Mouse (Mus musculus) thymus, adult 18-20 months (tissue): ENCODE measurements at regions not wholly inside any gene's neighbourhood (a gene's known extent, or its start where the extent isn't known, plus 50 kb on each side); places are given as distances from the start of the nearest gene placed in this dataset.
A peak's percentile ranks its signal among the peaks of the same experiment; 100 is the strongest.
"Not testable (repeated sequence)": the region's sequence is repeated elsewhere in the genome, so short reads cannot be mapped to it uniquely, and the experiment has no call there.

Source experiments
- DNase-seq, 2 experiments: peaks; one replicate each; pipeline ENCODE4 v3.0.0; 2022; ENCODE audit warnings: mixed read lengths in 2 of 2

DNA sequence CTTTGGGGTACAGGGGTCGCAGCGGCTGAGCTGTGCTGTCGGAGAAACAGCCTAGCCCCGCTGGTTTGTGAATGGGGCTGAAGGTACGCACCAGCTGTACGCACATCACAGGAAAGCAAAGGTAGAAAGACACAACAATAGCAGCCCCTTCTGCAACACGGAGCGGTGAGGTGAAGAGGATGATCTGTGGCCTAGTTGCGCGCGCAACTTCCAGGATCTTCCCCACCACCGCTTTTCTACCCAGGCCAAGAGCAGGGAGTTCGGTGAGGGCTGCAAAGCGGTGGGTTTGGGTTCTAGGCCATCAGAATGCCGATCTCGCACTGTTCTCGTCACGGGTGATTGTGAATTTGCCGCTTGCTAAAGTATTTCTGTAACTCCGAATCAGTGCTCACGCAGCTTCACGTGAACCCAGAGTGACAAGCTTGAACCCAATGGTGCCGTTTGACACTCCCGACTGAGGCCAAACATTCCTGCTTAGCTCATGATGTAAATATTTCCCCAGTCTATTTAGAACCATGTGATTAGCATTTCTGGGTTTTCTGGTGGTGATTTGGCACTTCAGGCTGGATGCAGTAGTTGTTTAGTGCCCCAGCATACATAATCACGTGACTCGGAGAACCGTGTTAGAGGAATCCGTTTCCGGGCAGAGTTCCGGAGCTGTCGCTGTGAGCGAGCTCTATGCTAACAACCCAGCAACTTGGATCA lies 54.7 kb downstream of the Cryaa start:
- no peak for DNase-seq

DNA sequence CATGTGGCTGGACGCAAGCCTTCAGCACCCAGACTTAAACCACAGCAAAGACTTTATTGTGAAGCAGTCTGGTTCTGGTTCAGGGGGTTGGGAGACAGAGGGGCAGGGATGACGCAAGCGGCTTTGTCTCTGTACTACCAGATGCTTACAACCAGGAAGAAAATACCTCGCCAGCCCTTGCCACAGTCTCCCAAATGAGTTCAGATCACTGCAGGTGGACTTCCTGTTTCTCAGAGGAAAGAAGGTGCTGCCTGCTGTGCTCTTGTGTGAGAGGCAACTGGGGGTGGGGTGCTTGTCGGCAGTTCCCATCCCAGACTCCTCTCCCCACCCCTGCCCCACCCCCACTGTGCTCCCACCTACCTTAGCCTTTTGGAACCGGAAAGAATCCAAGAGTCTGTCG lies 56.9 kb downstream of the Cryaa start:
- DNase-seq = peak in 1 of 2 experiments; percentile 49

DNA sequence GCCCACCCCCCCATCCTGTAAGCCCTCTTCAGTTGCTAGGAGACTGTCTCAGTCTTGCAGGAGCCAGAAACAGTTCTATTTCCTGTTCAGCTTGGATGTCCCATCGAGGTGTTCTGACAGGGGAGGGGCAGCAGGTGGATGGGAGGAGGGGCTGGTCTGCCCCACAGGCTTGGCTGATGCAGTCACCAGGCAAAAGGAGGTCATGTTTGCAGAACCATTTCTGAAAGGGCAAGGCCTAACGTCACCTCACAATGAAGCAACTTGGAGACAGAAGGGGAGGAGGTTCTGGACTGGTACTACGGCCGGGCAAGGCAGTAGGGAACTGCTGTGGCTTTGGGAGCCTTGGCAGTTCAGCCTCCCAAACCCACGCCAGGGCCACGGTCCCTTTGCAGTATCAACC lies 59.1 kb downstream of the Cryaa start:
- peak in 1 of 2 experiments; percentile 40 for DNase-seq

DNA sequence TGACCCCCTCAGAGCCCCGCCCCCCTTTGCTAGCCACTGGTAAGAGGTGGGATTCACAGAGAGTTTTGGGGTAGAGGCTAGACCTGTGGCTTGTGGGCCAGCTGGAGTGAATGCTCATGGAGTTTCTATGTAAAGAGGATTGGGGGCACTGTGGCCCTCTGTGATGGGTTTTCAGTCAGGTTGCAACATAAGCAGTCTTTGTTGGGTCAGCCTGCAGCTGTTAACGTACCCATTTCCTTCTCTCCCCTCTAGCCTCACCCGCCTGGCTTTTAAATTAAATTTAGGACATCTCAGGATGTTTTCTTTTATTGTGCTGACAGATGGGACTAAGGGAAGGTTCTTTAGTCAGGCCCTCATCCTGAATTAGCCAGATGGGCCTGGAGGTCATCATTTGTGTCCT lies 60.6 kb downstream of the Cryaa start:
- DNase-seq = no peak

DNA sequence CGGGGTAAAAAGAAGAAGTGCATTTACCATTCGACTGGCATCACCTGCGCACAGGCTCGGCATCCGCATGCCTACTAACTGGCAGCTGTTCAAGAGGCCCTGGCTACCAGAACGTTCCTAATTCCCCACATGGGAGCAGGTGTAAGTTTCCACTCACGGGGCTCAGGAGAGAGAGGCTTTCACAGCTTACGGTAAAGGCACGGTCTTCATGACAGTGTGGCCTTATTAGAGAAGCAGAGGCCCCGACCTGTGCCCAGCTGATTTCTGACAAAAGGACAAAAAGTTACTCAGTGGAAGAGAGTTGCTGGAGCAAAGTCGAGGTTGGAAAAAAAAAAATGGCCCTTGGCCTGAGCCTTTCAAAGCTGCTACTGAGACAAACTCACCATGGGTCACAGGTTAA lies 62.0 kb downstream of the Cryaa start:
- DNase-seq = no peak

DNA sequence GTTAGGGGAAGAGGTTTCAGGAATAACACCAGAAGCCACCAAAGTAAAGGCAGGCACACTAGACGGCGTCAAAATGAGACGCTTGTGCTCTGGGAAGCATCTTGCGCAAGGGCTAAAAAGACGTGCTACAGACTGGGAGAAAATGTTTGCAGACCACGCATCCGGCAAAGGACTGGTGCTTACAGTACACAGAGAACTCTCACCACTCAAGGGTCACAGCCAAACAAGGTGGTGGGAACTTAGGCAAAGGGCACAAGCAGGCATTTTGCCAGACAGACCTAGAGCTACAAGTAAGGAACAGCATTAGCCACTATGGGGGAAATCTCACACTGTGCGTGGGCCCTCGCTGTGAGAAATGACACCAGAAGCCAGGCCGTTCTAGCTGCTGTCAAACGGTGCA lies 62.5 kb downstream of the Cryaa start:
- DNase-seq = no peak

DNA sequence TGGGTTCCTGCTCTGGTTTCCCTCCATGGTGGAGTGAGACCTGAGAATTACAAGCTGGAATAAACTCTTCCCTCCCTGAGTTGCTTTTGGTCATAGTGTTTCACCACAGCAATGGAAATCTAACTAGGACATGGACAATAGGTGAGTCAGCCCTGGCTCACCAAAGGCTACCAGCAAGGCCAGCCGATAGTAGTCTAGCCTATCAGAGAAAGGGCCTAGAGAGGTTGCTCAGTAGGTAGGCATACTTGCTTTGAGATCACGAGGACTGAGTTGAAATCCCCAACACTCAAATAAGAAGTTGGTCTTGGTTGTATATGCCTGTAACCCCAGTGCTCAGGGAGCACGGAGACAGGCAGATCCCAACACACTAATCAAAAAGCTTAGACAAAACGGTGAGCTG lies 66.0 kb downstream of the Cryaa start:
- DNase-seq = no peak

DNA sequence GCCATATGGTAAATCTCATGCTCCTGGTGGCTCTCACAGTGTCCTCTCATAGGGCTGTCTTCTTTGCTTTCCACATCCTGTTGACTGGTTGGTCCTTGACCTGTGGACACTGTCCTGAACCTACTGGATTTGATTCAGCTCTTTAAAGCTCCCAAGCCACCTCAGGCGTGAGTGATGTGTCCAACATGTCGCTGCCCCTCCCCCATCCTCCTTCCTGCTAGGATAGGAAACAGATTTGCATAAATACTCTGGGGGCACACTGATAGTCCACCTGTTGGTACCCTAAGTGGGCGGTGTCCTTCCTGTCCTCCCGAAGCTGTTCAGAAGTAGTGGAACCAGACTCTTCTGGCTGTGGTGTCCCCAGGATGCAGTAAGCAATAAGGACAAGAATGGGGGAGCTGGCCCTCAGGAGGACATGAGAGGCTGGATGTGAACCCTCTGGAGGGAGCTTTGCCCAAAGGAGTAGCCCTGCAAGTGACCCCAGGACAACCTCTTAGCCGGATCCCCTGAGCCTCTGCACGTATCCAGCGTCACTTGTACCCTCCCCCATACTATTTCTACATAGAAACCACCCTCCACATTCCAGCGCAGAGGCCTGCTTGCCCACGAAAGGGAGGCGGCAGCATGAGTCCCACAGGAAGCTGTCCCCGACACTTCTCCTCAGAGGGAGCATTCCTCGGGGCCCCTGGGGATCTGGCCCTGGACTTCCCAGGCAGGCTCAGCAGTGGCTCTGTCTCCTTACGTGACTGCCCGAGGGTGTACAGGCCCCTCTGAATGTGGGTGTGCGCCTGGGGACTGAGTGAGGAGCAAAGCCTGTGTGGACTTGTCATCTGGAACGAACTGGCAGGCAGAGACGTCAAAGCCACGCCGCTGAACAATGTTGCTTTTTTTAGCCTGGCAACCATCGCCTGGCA lies 68.8 kb downstream of the Cryaa start:
- DNase-seq = no peak

DNA sequence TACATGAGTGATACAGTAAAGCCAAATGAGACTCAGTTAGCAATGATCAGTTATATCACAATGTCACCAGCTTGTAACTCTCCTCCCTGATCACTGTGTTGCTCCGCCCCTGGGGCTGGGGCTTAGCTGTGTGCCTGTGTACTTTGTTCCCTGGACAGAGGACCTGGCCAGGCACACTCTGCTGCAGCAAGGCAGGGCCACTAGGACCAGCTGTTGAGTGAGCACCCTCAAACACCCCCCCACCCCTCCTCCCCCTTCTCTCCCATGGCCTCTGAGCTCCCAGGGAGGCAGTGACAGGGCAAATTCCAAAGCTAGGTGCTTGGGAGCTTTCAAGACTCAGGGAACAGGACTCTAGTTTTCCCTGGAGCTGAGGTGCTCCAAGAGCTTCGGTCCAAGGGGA lies 70.0 kb downstream of the Cryaa start:
- DNase-seq = no peak

DNA sequence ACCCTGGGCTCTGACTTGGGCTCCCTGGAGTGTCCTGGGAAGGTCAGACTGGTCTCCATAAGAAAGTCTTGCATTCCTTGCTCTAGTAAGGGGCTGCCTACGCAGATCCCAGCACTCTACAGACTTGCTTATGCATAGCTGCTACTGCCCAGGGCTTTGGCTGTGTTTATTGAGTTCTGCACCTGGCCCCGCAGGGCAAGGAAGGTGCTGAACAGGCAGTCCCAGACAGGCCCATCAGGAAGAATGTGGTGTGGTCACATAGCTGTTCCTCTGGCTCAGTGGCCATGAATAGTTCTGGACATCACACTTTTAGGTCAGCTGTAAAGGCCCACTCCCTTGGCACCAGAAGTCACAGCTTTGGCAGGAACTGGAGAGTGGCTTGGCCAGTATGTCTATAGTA lies 70.6 kb downstream of the Cryaa start:
- no peak for DNase-seq

DNA sequence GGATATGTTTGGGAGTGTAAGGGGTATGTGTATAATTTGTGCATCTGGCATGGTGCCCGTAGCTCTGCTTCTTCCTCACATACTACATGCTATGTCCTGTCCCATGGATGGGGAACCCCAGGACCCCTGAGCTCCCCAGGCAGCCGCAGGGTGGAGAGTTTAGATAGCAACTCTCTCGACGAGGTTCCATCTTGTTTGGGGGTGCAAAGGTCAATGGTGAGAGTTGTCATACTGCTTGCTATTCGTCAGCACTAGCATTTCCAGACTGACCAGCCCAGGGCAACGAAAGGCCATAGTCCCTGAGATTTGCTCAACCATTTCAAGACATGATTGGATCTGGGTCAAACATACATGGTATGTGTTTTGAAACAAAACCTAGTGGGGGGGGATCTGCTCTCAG lies 71.4 kb downstream of the Cryaa start:
- DNase-seq = no peak

DNA sequence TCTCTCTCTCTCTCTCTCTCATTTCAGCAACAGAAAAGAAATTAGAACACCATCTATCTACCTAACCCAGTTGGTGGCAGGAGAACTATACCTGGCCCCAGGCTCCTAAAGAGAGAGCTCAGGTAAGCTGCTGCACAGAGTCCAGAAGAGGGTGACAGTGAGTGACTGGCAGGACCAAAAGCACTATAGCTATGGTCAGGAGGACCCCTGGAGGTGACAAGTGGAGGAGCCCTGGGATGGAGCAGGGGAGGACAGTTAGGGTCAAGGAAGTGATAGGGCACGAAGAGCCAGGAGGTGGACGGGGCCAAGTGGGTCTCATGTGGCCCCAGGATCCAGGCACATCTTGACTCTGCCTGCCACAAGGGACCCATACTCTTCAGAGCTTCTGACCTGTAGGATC lies 73.7 kb downstream of the Cryaa start:
- peak in 1 of 2 experiments; percentile 15 for DNase-seq

DNA sequence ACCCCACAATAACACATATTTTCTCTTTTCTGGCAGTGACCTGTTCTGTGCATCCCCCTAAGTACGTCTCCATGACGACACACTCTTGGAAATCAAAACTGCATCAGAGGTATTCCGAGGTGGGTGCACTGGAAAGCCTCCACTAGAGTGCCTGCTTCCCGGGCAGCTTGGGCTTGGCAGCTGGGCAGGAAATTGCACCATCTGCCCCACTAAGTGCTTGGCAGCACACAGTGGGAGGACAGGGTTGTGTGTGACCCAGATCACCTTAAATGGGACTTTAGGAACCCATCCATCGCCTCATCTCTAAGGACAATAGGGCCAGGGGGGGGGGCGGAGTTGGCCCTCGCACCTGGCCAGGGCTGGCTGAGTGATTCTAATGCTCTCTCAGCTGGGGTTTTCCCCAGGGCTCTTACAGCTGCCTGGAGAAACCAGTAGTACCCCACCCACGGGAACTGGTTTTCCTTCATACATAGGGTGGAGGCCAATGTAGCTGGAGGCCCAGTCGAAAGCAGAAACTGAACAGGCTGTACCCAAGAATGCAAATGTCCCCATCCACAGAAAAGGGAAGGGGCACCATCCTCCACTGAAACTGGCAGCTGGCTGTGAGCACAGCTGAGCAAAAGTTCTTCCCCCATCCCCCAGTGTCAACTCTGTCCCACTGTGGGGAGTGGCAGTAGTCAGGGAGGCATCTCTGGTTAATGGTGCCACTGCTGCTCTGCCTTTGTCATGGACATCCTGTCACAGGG lies 75.7 kb downstream of the Cryaa start:
- peak; percentile 15 to 41 for DNase-seq

DNA sequence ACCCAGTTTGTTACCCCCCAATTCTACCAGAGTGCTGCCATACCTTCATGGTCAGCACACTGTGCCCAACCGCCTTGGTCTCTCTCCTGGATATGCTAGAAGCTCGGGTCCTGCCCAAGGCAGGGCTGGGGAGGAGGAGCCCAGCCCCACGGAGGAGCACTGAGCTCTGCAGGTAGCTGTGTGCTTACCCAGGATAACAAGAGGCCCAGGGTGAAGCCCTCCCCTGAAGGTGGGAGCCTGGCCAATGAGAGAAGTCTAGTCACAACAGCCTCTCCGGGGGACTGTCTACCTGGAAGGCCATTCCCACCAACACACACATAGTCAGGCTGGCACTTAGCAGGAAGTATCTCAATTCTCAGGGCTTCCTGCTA lies 76.2 kb downstream of the Cryaa start:
- DNase-seq = no peak

DNA sequence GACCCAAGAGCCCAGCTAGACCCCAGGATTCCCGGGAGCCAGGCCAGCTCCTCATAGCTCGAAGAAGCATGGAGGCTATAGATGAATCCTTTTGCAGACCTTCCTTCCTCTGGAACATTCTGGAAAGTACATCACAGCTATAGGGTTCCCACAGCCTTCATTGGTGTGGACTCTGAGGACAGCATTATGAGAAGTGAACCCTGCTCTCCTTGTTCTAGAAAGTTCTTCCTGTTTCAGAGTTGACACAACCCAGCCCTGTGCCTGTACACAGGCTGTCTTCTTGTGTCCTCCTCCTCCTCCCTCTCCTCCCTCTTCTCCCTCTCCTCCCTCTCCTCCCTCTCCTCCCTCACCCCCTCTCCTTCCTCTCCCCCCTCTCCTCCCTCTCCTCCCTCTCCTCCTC lies 82.9 kb downstream of the Cryaa start:
- DNase-seq = no peak

DNA sequence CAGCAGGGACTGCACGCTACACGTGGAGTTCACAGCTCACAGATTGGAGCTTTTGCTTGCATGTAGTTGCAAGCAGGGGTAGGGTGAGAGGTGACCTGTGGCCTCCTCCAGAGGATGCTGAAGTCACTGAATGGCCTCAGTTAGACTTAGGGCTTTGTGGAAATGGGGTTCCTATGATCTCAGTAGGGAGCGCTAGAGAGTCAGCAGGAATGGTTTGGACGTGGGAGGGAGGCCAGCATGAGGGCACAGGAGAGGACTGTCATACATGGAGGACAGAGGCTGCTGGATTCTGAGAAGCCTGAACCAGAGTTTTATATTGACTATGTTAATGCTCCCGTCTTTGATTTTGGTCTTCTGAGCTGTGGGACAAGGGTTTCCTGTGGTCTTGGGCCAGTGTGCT lies 85.5 kb downstream of the Cryaa start:
- DNase-seq = no peak

DNA sequence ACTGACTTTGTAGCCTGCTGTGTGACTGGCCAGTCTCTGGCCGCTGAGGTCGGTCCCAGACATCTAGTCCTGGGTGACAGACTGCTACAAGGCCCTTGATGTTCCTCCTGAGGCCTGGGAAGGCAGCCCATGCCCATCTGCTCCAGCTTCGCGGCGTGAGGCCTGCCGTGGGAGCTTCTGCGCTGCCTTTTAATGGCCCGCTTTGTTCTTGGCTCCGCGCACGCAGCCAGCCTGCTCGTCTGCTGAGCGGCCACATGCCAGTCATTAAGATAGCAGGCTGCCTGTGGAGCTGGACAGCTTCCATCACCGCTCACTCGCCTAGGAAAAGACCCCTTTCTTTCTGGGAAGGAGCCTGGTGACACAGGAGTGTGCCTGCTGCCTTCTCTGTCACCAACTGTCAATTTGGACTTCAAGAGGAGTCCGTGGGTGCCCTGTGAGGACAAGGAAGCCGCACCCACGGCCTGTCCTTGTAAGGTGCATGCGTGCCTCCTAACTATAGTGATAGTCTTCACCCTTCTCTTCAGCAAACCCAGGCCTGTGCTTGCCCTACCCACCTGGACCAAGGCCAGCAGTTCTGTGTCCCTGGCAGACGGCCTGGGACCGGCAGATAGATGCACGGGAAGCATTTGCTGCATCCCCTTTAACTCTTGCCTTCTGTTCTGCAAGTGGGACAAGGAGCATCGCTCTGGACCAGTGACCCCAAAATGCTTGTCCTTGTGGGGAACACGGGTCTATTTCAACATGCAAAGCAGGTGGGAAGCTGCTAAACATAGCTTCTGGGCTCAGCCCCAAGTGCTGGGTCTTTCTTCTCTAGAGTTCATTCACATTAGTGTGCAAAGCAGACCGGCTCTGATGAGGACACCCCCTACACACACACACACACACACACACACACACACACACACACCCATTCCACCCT lies 88.6 kb downstream of the Sik1 start:
- DNase-seq = no peak

DNA sequence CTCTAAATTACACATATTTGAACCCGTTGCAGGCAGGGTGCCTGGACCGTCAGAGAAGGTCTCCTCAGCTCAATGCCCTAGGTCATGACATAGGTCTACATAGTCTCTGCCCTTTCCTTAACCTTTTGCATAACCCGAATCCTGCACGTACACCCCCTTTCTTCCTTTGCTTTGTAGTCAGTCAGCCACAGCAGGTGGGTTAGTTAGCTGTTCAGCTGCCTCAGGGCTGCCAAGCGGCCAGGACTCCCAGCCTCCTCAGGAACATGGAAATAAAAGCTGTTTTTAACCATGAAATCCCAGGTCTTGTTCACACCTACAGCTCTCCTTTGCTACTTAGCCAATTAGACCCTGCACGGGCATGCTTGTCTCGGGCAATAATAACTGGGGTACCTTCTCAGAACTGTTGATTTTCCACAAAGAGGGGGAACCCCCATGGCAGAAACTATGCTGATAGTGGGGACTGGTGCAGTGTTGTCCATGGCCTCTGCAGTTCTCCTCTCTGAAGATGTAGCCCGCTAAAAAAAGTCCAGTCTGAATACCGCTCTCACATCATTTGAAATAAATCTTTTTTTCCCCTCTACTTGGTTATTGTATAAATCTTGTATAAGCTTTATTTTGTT lies 83.3 kb downstream of the Sik1 start:
- DNase-seq = no peak

DNA sequence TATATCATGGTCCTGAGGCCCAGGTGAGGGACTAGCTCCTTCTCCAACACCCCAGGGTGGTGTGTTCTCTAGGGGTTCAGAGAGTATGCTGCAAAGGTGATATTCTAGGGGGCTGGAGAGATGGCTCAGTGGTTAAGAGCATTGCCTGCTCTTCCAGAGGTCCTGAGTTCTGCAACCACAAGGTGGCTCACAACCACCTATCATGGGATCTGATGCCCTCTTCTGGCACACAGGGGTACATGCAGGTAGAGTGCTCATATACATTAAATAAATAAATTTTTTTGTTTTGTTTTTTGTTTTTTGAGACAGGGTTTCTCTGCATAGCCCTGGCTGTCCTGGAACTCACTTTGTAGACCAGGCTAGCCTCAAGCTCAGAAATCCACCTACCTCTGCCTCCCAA lies 81.7 kb downstream of the Sik1 start:
- not testable (repeated sequence) for DNase-seq

DNA sequence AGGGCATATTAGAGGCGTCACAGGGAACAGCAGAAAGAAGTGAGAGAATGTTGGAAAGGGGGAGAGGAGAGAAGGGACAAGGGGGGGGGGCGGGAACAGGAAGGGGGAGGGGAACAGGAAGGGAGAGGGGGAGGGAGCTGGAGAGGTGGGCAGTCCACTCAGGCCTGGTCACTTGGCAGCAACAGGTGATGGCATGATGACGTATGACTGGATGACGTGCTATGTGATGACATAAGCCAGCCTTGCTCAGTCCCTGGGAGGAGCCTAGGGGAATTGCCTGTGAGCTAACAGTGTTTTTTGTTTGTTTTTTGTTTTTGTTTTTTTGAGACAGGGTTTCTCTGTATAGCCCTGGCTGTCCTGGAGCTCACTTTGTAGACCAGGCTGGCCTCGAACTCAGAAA lies 80.6 kb downstream of the Sik1 start:
- DNase-seq = no peak

DNA sequence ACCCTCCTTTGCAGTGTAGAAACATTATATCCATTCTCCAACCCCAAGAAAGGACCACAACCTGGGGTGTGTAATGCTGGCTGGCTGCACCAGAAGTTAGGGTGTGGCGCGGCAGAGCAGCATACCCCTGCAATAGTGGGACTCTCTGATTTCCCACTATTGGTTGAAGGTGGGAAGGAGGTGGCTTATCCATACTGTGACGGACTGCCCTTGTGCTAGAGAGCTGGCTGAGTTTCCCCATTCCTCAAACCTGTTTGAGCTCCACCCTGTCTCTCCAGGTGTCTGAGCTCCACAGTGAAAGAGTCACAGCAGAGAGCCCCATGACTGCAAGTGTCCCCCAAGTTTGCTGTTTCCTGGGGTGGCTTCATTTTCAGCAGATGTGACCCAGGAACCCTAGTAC lies 79.6 kb downstream of the Sik1 start:
- DNase-seq = no peak

DNA sequence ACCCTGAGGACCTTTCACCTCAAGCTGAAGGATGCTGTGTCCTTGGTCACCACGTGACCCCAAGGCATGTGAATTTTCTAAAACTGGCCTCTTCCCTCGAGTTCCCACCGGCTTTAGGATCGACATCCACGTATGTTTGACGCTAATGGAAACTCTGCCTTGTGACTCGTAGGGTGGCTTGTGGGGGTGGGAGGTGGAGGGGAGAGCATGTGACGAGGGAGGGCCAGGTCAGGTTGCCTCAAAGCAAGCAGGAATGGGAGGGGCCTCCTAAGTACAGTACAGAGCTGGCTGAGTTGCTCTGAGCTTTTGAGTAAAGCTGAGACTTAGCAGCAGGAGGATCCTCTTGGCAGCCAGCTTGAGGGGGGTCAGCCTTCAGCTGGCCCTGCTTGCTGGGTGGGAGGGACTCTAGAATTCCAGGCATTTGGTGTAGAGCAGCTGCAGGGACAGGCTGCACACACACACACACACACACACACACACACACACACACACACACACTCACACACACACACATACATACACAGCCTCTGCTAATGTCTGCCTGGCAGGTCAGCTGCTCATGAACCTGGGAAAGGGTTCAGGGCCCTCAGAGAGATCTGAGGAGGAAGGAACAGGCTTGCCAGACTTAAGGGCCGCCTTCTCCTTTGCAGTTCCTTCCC lies 78.5 kb downstream of the Sik1 start:
- DNase-seq = no peak
